Mouse (Mus musculus): ENCODE data around the gene Pxt1. TPM values are rescaled to one million over a fixed set of nuclear protein-coding genes. Genes with fewer than 3 reads are reported as not detected.
"Not testable (repeated sequence)": the region's sequence is repeated elsewhere in the genome, so short reads cannot be mapped to it uniquely, and the experiment has no call there.

The Pxt1 gene
- polyA plus RNA-seq (2014; fragmentation: Nextera tagmentation; extraction: Ambion mirVana), result 0.21 TPM in 1 of 2 replicates, not detected in the other

GRCm38 (mm10) chr17:28943740-28944139 is at the start of gene Pxt1:
TSS of gene Pxt1 (minus strand) at chr17:28943840.
- H3K4me2 ChIP-seq, result no peak within 1 kb of the TSS
- H3K27me3 ChIP-seq (ENCODE audit: control insufficient read depth, insufficient read depth, low read length), result no peaks in the 10 kb centered on the region
- H3K36me3 ChIP-seq (ENCODE audit: control insufficient read depth, insufficient read depth, low read length), result no peaks in the 10 kb centered on the region
- ATAC-seq (replicated peaks; ENCODE audit: insufficient number of reproducible peaks, low FRiP score, low TSS enrichment), result no peak
- no peak within 1 kb of the TSS for H3K27ac ChIP-seq (ENCODE audit: low read depth, low read length)
- no peak within 1 kb of the TSS for H3K4me3 ChIP-seq (ENCODE audit: low read depth, low read length)
- 0 out of 2 replicates have a peak, but pooled peaks cover 4% of the 10 kb centered on the region for H3K9me3 ChIP-seq (replicated peaks; ENCODE audit: control insufficient read depth, low read length)
- WGBS (ENCODE audit: insufficient replicate concordance), result 92% methylated on average over 7 of the region's 7 CpGs
- no peaks in the 10 kb centered on the region for H3K4me1 ChIP-seq (ENCODE audit: control insufficient read depth, insufficient read depth, low read length)
- H3K9ac ChIP-seq (ENCODE audit: low read depth, low read length), result no peak within 1 kb of the TSS

GRCm38 (mm10) chr17:28993004-28993403 is 49.4 kb upstream of the Pxt1 start:
- H3K9ac ChIP-seq (ENCODE audit: low read depth, low read length); ATAC-seq (replicated peaks; ENCODE audit: insufficient number of reproducible peaks, low FRiP score, low TSS enrichment); H3K4me1 ChIP-seq (ENCODE audit: control insufficient read depth, insufficient read depth, low read length); H3K4me3 ChIP-seq (ENCODE audit: low read depth, low read length); H3K27me3 ChIP-seq (ENCODE audit: control insufficient read depth, insufficient read depth, low read length); H3K9me3 ChIP-seq (replicated peaks; ENCODE audit: control insufficient read depth, low read length); H3K27ac ChIP-seq (ENCODE audit: low read depth, low read length); H3K4me2 ChIP-seq: not testable (repeated sequence)
- WGBS (ENCODE audit: insufficient replicate concordance), result 94% methylated on average over 1 of the region's 1 CpGs
- peaks cover 25% of the 10 kb centered on the region for H3K36me3 ChIP-seq (ENCODE audit: control insufficient read depth, insufficient read depth, low read length)

GRCm38 (mm10) chr17:28992105-28992504 is 48.5 kb upstream of the Pxt1 start:
- H3K4me3 ChIP-seq (ENCODE audit: low read depth, low read length), result no peak overlapping the region
- ATAC-seq (replicated peaks; ENCODE audit: insufficient number of reproducible peaks, low FRiP score, low TSS enrichment), result no peak
- WGBS (ENCODE audit: insufficient replicate concordance), result 78% methylated on average over 7 of the region's 7 CpGs
- H3K9ac ChIP-seq (ENCODE audit: low read depth, low read length), result no peak overlapping the region
- H3K4me2 ChIP-seq, result no peak overlapping the region
- H3K4me1 ChIP-seq (ENCODE audit: control insufficient read depth, insufficient read depth, low read length), result no peaks in the 10 kb centered on the region
- H3K36me3 ChIP-seq (ENCODE audit: control insufficient read depth, insufficient read depth, low read length), result peaks cover 31% of the 10 kb centered on the region
- H3K27me3 ChIP-seq (ENCODE audit: control insufficient read depth, insufficient read depth, low read length), result no peaks in the 10 kb centered on the region
- no peaks in the 10 kb centered on the region for H3K9me3 ChIP-seq (replicated peaks; ENCODE audit: control insufficient read depth, low read length)
- H3K27ac ChIP-seq (ENCODE audit: low read depth, low read length), result no peak overlapping the region

- ATAC-seq (replicated peaks; ENCODE audit: insufficient number of reproducible peaks, low FRiP score, low TSS enrichment), result no peak
- WGBS (ENCODE audit: insufficient replicate concordance), result 79% methylated on average over 9 of the region's 9 CpGs
- no peak overlapping the region for H3K4me2 ChIP-seq
- H3K36me3 ChIP-seq (ENCODE audit: control insufficient read depth, insufficient read depth, low read length), result peaks cover 30% of the 10 kb centered on the region
- H3K27ac ChIP-seq (ENCODE audit: low read depth, low read length), result no peak overlapping the region
- H3K27me3 ChIP-seq (ENCODE audit: control insufficient read depth, insufficient read depth, low read length), result no peaks in the 10 kb centered on the region
- no peaks in the 10 kb centered on the region for H3K9me3 ChIP-seq (replicated peaks; ENCODE audit: control insufficient read depth, low read length)
- no peak overlapping the region for H3K4me3 ChIP-seq (ENCODE audit: low read depth, low read length)
- no peaks in the 10 kb centered on the region for H3K4me1 ChIP-seq (ENCODE audit: control insufficient read depth, insufficient read depth, low read length)
- no peak overlapping the region for H3K9ac ChIP-seq (ENCODE audit: low read depth, low read length)
Observed at GRCm38 (mm10) chr17:28991286-28991685, 47.6 kb upstream of the Pxt1 start.

GRCm38 (mm10) chr17:28990060-28990459 is 46.4 kb upstream of the Pxt1 start:
- no peaks in the 10 kb centered on the region for H3K9me3 ChIP-seq (replicated peaks; ENCODE audit: control insufficient read depth, low read length)
- no peak overlapping the region for H3K9ac ChIP-seq (ENCODE audit: low read depth, low read length)
- no peak overlapping the region for H3K4me3 ChIP-seq (ENCODE audit: low read depth, low read length)
- H3K36me3 ChIP-seq (ENCODE audit: control insufficient read depth, insufficient read depth, low read length), result peaks cover 36% of the 10 kb centered on the region
- H3K27ac ChIP-seq (ENCODE audit: low read depth, low read length), result no peak overlapping the region
- H3K27me3 ChIP-seq (ENCODE audit: control insufficient read depth, insufficient read depth, low read length), result no peaks in the 10 kb centered on the region
- WGBS (ENCODE audit: insufficient replicate concordance), result 70% methylated on average over 4 of the region's 4 CpGs
- no peak overlapping the region for H3K4me2 ChIP-seq
- no peaks in the 10 kb centered on the region for H3K4me1 ChIP-seq (ENCODE audit: control insufficient read depth, insufficient read depth, low read length)
- ATAC-seq (replicated peaks; ENCODE audit: insufficient number of reproducible peaks, low FRiP score, low TSS enrichment), result no peak

- H3K9me3 ChIP-seq (replicated peaks; ENCODE audit: control insufficient read depth, low read length), result no peaks in the 10 kb centered on the region
- no peak overlapping the region for H3K4me3 ChIP-seq (ENCODE audit: low read depth, low read length)
- H3K4me2 ChIP-seq, result no peak overlapping the region
- no peaks in the 10 kb centered on the region for H3K27me3 ChIP-seq (ENCODE audit: control insufficient read depth, insufficient read depth, low read length)
- H3K4me1 ChIP-seq (ENCODE audit: control insufficient read depth, insufficient read depth, low read length), result no peaks in the 10 kb centered on the region
- peaks cover 33% of the 10 kb centered on the region for H3K36me3 ChIP-seq (ENCODE audit: control insufficient read depth, insufficient read depth, low read length)
- no peak for ATAC-seq (replicated peaks; ENCODE audit: insufficient number of reproducible peaks, low FRiP score, low TSS enrichment)
- 90% methylated on average over 3 of the region's 3 CpGs for WGBS (ENCODE audit: insufficient replicate concordance)
- no peak overlapping the region for H3K9ac ChIP-seq (ENCODE audit: low read depth, low read length)
- H3K27ac ChIP-seq (ENCODE audit: low read depth, low read length), result no peak overlapping the region
Observed at GRCm38 (mm10) chr17:28988996-28989395, 45.4 kb upstream of the Pxt1 start.

GRCm38 (mm10) chr17:28988291-28988690 is 44.7 kb upstream of the Pxt1 start:
- Histone ChIP-seq H3K9ac (ENCODE audit: low read depth, low read length) (no peak overlapping the region), H3K36me3 (ENCODE audit: control insufficient read depth, insufficient read depth, low read length) (peaks cover 33% of the 10 kb centered on the region), H3K4me3 (ENCODE audit: low read depth, low read length) (no peak overlapping the region), H3K27me3 (ENCODE audit: control insufficient read depth, insufficient read depth, low read length) (no peaks in the 10 kb centered on the region), H3K27ac (ENCODE audit: low read depth, low read length) (no peak overlapping the region), H3K4me1 (ENCODE audit: control insufficient read depth, insufficient read depth, low read length) (no peaks in the 10 kb centered on the region), H3K9me3 (replicated peaks; ENCODE audit: control insufficient read depth, low read length) (no peaks in the 10 kb centered on the region), H3K4me2 (no peak overlapping the region)
- ATAC-seq (replicated peaks; ENCODE audit: insufficient number of reproducible peaks, low FRiP score, low TSS enrichment), result no peak
- WGBS (ENCODE audit: insufficient replicate concordance), result 90% methylated on average over 4 of the region's 4 CpGs

GRCm38 (mm10) chr17:28987713-28988112 is 44.1 kb upstream of the Pxt1 start:
- Histone ChIP-seq H3K9me3 (replicated peaks; ENCODE audit: control insufficient read depth, low read length) (no peaks in the 10 kb centered on the region), H3K27me3 (ENCODE audit: control insufficient read depth, insufficient read depth, low read length) (no peaks in the 10 kb centered on the region), H3K4me1 (ENCODE audit: control insufficient read depth, insufficient read depth, low read length) (peaks cover 3% of the 10 kb centered on the region; the same call in 1 of the 2 replicates), H3K36me3 (ENCODE audit: control insufficient read depth, insufficient read depth, low read length) (peaks cover 33% of the 10 kb centered on the region), H3K4me3 (ENCODE audit: low read depth, low read length) (no peak overlapping the region), H3K27ac (ENCODE audit: low read depth, low read length) (no peak overlapping the region), H3K4me2 (no peak overlapping the region), H3K9ac (ENCODE audit: low read depth, low read length) (no peak overlapping the region)
- no peak for ATAC-seq (replicated peaks; ENCODE audit: insufficient number of reproducible peaks, low FRiP score, low TSS enrichment)
- 64% methylated on average over 4 of the region's 4 CpGs for WGBS (ENCODE audit: insufficient replicate concordance)

- Histone ChIP-seq H3K9me3 (replicated peaks; ENCODE audit: control insufficient read depth, low read length) (no peaks in the 10 kb centered on the region), H3K36me3 (ENCODE audit: control insufficient read depth, insufficient read depth, low read length) (peaks cover 34% of the 10 kb centered on the region), H3K4me1 (ENCODE audit: control insufficient read depth, insufficient read depth, low read length) (peaks cover 3% of the 10 kb centered on the region; the same call in 1 of the 2 replicates), H3K4me3 (ENCODE audit: low read depth, low read length) (no peak overlapping the region), H3K27ac (ENCODE audit: low read depth, low read length) (no peak overlapping the region), H3K4me2 (no peak overlapping the region), H3K9ac (ENCODE audit: low read depth, low read length) (no peak overlapping the region), H3K27me3 (ENCODE audit: control insufficient read depth, insufficient read depth, low read length) (no peaks in the 10 kb centered on the region)
- ATAC-seq (replicated peaks; ENCODE audit: insufficient number of reproducible peaks, low FRiP score, low TSS enrichment), result no peak
Observed at GRCm38 (mm10) chr17:28986833-28987232, 43.2 kb upstream of the Pxt1 start.

Measured in heart, embryonic 11.5 days (tissue).